Mouse (Mus musculus) liver, postnatal 0 days (tissue): ENCODE results near the gene Pla2g7.

Experiments
- CTCF ChIP-seq: sonication (generic); IDR thresholded peaks from 2 replicates; pipeline ENCODE4 v1.5.1; 2016; ENCODE audit warnings: antibody characterized with exemption, low read depth
- EP300 ChIP-seq: IDR thresholded peaks from 2 replicates; pipeline ENCODE4 v1.6.1; 2016; ENCODE audit warnings: antibody characterized with exemption, low read depth, mild to moderate bottlenecking

GRCm38 (mm10) chr17:43543539-43543938 is 24.4 kb upstream of the Pla2g7 start, which contains the start of gene Ankrd66:
- TF ChIP-seq CTCF: no peak
- no peak for TF ChIP-seq EP300
